Mouse (Mus musculus) CH12.LX (cell line): ENCODE measurements around the gene Ap1m1. TPM values are rescaled to one million over a fixed set of nuclear protein-coding genes. Genes with fewer than 3 reads are reported as not detected.

Experiments
- DNase-seq: peaks from one replicate; pipeline ENCODE4 v3.0.0-alpha.2; 2013; ENCODE audit errors: extremely low read depth
- H3K27ac ChIP-seq: 2 replicates; pipeline ENCODE4 v1.5.1; 2012; ENCODE audit warnings: low read depth, mild to moderate bottlenecking, control low read depth, moderate library complexity; ENCODE audit not compliant: insufficient read depth
- H3K27me3 ChIP-seq: replicated peaks from 2 replicates; pipeline ENCODE3; 2012; ENCODE audit warnings: inconsistent platforms
- H3K36me3 ChIP-seq, 2 experiments: replicated peaks in 1 of 2; 2 replicates each; pipeline versions ENCODE3 to v1.6.1; 2012; ENCODE audit warnings: inconsistent platforms in 1 of 2, low read length in 1 of 2, mild to moderate bottlenecking in 1 of 2, mixed read lengths in 1 of 2, moderate library complexity in 1 of 2; ENCODE audit not compliant: control insufficient read depth in 1 of 2, insufficient read depth in 1 of 2
- H3K4me1 ChIP-seq, 2 experiments: 2 replicates each; pipeline ENCODE4 v1.6.1; 2012; ENCODE audit warnings: inconsistent platforms in 1 of 2, moderate library complexity in 1 of 2; ENCODE audit not compliant: insufficient read depth in 2 of 2, control insufficient read depth in 1 of 2
- H3K4me2 ChIP-seq: 2 replicates; pipeline ENCODE4 v1.6.1; 2012; ENCODE audit warnings: low read depth, mild to moderate bottlenecking, control low read depth; ENCODE audit not compliant: poor library complexity, insufficient read depth, severe bottlenecking
- H3K4me3 ChIP-seq, 3 experiments: fragments of 150-350 bp in 1 of 3; sonication (generic) in 1 of 3; replicated peaks in 1 of 3; 2 replicates each; pipeline versions ENCODE3 to v1.5.1; 2011 to 2012; ENCODE audit warnings: low read depth in 2 of 3, low read length in 2 of 3, mild to moderate bottlenecking in 2 of 3, moderate library complexity in 2 of 3, control low read depth in 1 of 3, improper control_type of control experiment in 1 of 3, inconsistent platforms in 1 of 3, mixed read lengths in 1 of 3; ENCODE audit not compliant: poor library complexity in 1 of 3
- H3K79me2 ChIP-seq: replicated peaks from 2 replicates; pipeline ENCODE4 v1.6.1; 2012; ENCODE audit warnings: mild to moderate bottlenecking, moderate library complexity; ENCODE audit not compliant: control insufficient read depth, poor library complexity, insufficient read depth, severe bottlenecking; ENCODE audit errors: extremely low read depth
- H3K9ac ChIP-seq: 2 replicates; pipeline ENCODE4 v1.6.1; 2012; ENCODE audit warnings: low read depth, mild to moderate bottlenecking, control low read depth, moderate library complexity; ENCODE audit not compliant: insufficient read depth
- H3K9me3 ChIP-seq: replicated peaks from 2 replicates; pipeline ENCODE3; 2012; ENCODE audit warnings: low read length, inconsistent platforms, mixed read lengths
- BHLHE40 ChIP-seq: IDR thresholded peaks from 2 replicates; pipeline ENCODE4 v1.6.1; 2011; ENCODE audit warnings: mild to moderate bottlenecking, low read depth, low read length, improper control_type of control experiment
- CTCF ChIP-seq, 2 experiments: IDR thresholded peaks in 1 of 2; conservative IDR thresholded peaks in 1 of 2; 2 replicates each; pipeline ENCODE4 v1.5.1; 2011 to 2012; ENCODE audit warnings: low read depth in 2 of 2, low read length in 2 of 2, improper control_type of control experiment in 1 of 2, inconsistent platforms in 1 of 2, mild to moderate bottlenecking in 1 of 2, moderate library complexity in 1 of 2
- ELF1 ChIP-seq: IDR thresholded peaks from 2 replicates; pipeline ENCODE4 v1.6.1; 2014; ENCODE audit warnings: low read depth, mild to moderate bottlenecking, inconsistent platforms, low read length, improper control_type of control experiment
- EP300 ChIP-seq: IDR thresholded peaks from 2 replicates; pipeline ENCODE4 v1.6.1; 2011; ENCODE audit warnings: low read length, improper control_type of control experiment
- ETS1 ChIP-seq: conservative IDR thresholded peaks from 2 replicates; pipeline ENCODE4 v1.6.1; 2012; ENCODE audit warnings: low read depth, mild to moderate bottlenecking, inconsistent platforms, low read length, improper control_type of control experiment, moderate library complexity
- GABPA ChIP-seq: IDR thresholded peaks from 2 replicates; pipeline ENCODE4 v1.6.1; 2012; ENCODE audit warnings: low read depth, low read length, improper control_type of control experiment, inconsistent platforms; ENCODE audit not compliant: insufficient replicate concordance
- IRF4 ChIP-seq: IDR thresholded peaks from 2 replicates; pipeline ENCODE4 v1.6.1; 2014; ENCODE audit warnings: low read depth, mild to moderate bottlenecking, inconsistent platforms, low read length, improper control_type of control experiment
- JUN ChIP-seq: IDR thresholded peaks from 2 replicates; pipeline ENCODE4 v1.6.1; 2011; ENCODE audit warnings: low read depth, mild to moderate bottlenecking, low read length, improper control_type of control experiment, moderate library complexity; ENCODE audit not compliant: insufficient read depth
- MEF2A ChIP-seq: IDR thresholded peaks from 2 replicates; pipeline ENCODE4 v1.6.1; 2014; ENCODE audit warnings: low read depth, mild to moderate bottlenecking, inconsistent platforms, low read length, improper control_type of control experiment, borderline replicate concordance
- MXI1 ChIP-seq: IDR thresholded peaks from 2 replicates; pipeline ENCODE4 v1.6.1; 2011; ENCODE audit warnings: mild to moderate bottlenecking, low read depth, low read length, improper control_type of control experiment
- NRF1 ChIP-seq: IDR thresholded peaks from 2 replicates; pipeline ENCODE4 v1.6.1; 2014; ENCODE audit warnings: low read depth, mild to moderate bottlenecking, inconsistent platforms, low read length, improper control_type of control experiment, moderate library complexity
- RAD21 ChIP-seq: IDR thresholded peaks from 2 replicates; pipeline ENCODE4 v1.6.1; 2011; ENCODE audit warnings: low read depth, mild to moderate bottlenecking, low read length, improper control_type of control experiment, moderate library complexity
- SIN3A ChIP-seq: IDR thresholded peaks from 2 replicates; pipeline ENCODE4 v1.6.1; 2012; ENCODE audit warnings: low read length, improper control_type of control experiment, inconsistent platforms
- SMC3 ChIP-seq: IDR thresholded peaks from 2 replicates; pipeline ENCODE4 v1.6.1; 2011; ENCODE audit warnings: low read depth, low read length, improper control_type of control experiment
- TCF12 ChIP-seq: IDR thresholded peaks from 2 replicates; pipeline ENCODE4 v1.6.1; 2014; ENCODE audit warnings: low read depth, mild to moderate bottlenecking, inconsistent platforms, low read length, improper control_type of control experiment
- USF2 ChIP-seq: conservative IDR thresholded peaks from 2 replicates; pipeline ENCODE4 v1.6.1; 2011; ENCODE audit warnings: low read depth, low read length, improper control_type of control experiment
- ZC3H11A ChIP-seq: IDR thresholded peaks from 2 replicates; pipeline ENCODE4 v1.6.1; 2012; ENCODE audit warnings: low read depth, mild to moderate bottlenecking, inconsistent platforms, low read length, improper control_type of control experiment
- ZNF384 ChIP-seq: IDR thresholded peaks from 2 replicates; pipeline ENCODE4 v1.6.1; 2012; ENCODE audit warnings: low read depth, low read length, improper control_type of control experiment, inconsistent platforms
- dilution Hi-C: fragments of 300-500 bp; cut with MboI; formaldehyde crosslinking; loops from 2 replicates; pipeline ENCODE4 v1.14.3; 2020; ENCODE audit warnings: low sequenced_read_pairs; ENCODE audit not compliant: extremely low pct_unique_long_range_greater_than_20kb, extremely low pct_ligation_motif_present
- in situ Hi-C: fragments of 300-500 bp; cut with MboI; formaldehyde crosslinking; loops from 3 replicates; pipeline ENCODE4 v1.14.3; 2019; ENCODE audit warnings: low sequenced_read_pairs, low pct_ligation_motif_present, low pct_unique_long_range_greater_than_20kb, mixed read lengths
- polyA plus RNA-seq: library from polyadenylated mRNA; unstranded; fragments of >175 nt; gene quantifications from 2 replicates; pipeline ENCODE4 v1.2.1, GENCODE M21; 2012; ENCODE audit warnings: low read depth; ENCODE audit not compliant: insufficient read length
- total RNA-seq, 2 experiments: library from RNA; depleted of rRNA; stranded (reverse); fragments of 300-350 nt in 1 of 2; fragments of >200 nt in 1 of 2; gene quantifications; 2 replicates each; pipeline ENCODE4 v1.2.3; 2012 to 2014

Gene Ap1m1
- total and polyA plus RNA-seq, 3 experiments, result 20.1 to 86.1 (median 30.3) TPM

- no peak overlapping the region for H3K9ac ChIP-seq
- no peak overlapping the region for H3K27ac ChIP-seq
- TF ChIP-seq ZC3H11A (peak; percentile 53), RAD21 (peak; percentile 91), SMC3 (peak; percentile 92), CTCF (conservative IDR thresholded peaks at IDR 0.05 in 1 of 2, IDR thresholded peaks at IDR 0.05 in 1 of 2; ENCODE audit: low read depth in 2 of 2, low read length in 2 of 2) (peak; percentile 85 to 89), JUN (no peak), MXI1 (0 out of 2 replicates have a peak, but pooled peaks have one; percentile 9), GABPA (no peak)
- no peak overlapping the region for H3K4me3 ChIP-seq
- peaks cover 5% of the 10 kb centered on the region for H3K79me2 ChIP-seq
- H3K36me3 ChIP-seq, result no peaks in the 10 kb centered on the region
- no peaks in the 10 kb centered on the region for H3K9me3 ChIP-seq
- in situ Hi-C loops, result loop anchor here (5.0 kb wide), 1 partner anchor 38 kb away; no protein-coding TSS in a partner anchor
- H3K27me3 ChIP-seq, result no peaks in the 10 kb centered on the region
- no peak overlapping the region for H3K4me2 ChIP-seq
- peaks cover 6 to 29% of the 10 kb centered on the region in 2 experiments; a peak in 3 of 4 replicates for H3K4me1 ChIP-seq
- dilution Hi-C loops, result no loop called here
- DNase-seq, result peak; percentile 60
Measured at GRCm38 (mm10) chr8:72215060-72215459, 24.8 kb upstream of the Ap1m1 start.

GRCm38 (mm10) chr8:72215871-72216270 lies 23.9 kb upstream of the Ap1m1 start:
- H3K4me3 ChIP-seq, result no peak overlapping the region
- peaks cover 3 to 34% of the 10 kb centered on the region in 2 experiments; a peak in 3 of 4 replicates for H3K4me1 ChIP-seq
- 0 out of 2 replicates have a peak, but pooled peaks have one; percentile 17 for TF ChIP-seq NRF1
- TF ChIP-seq ELF1, result peak; percentile 56; the same call in 1 of the 2 replicates
- TF ChIP-seq ETS1, result peak; percentile 59
- 0 out of 2 replicates have a peak, but pooled peaks have one; percentile 38 for TF ChIP-seq SIN3A
- 0 out of 2 replicates have a peak, but pooled peaks have one; percentile 35 for TF ChIP-seq MEF2A
- no peak for TF ChIP-seq USF2
- TF ChIP-seq ZNF384, result no peak
- no peak; the same call in 1 of the 2 replicates for TF ChIP-seq BHLHE40
- no peak for TF ChIP-seq RAD21
- TF ChIP-seq IRF4, result peak; percentile 73
- TF ChIP-seq EP300, result peak; percentile 85
- no peak for TF ChIP-seq TCF12
- H3K36me3 ChIP-seq, result peaks cover 0 to under 1% of the 10 kb centered on the region in 2 experiments
- no peak overlapping the region for H3K9ac ChIP-seq
- H3K79me2 ChIP-seq, result peaks cover 13% of the 10 kb centered on the region
- no peak overlapping the region for H3K27ac ChIP-seq
- no peaks in the 10 kb centered on the region for H3K27me3 ChIP-seq
- H3K9me3 ChIP-seq, result no peaks in the 10 kb centered on the region
- no peak overlapping the region for H3K4me2 ChIP-seq
- peak; percentile 69 for DNase-seq
- dilution Hi-C loops (no loop called here), in situ Hi-C loops (loop anchor here (5.0 kb wide), 1 partner anchor 39 kb away; no protein-coding TSS in a partner anchor)
